Mouse (Mus musculus) thymus, adult 2 months (tissue): ENCODE data around the gene Muc1. TPM values are rescaled to one million over a fixed set of nuclear protein-coding genes. Genes with fewer than 3 reads are reported as not detected.

Experiments
- DNase-seq: peaks from one replicate; pipeline ENCODE4 v3.0.0; 2021
- H3K27ac ChIP-seq: fragments of 200-500 bp; 2 replicates; pipeline ENCODE4 v1.5.1; 2012; ENCODE audit warnings: low read length, control low read depth; ENCODE audit not compliant: control insufficient read depth, insufficient read depth
- H3K27me3 ChIP-seq: fragments of 200-500 bp; 2 replicates; pipeline ENCODE4 v1.6.1; 2012; ENCODE audit warnings: mild to moderate bottlenecking, low read length, moderate library complexity, mixed read lengths; ENCODE audit not compliant: control insufficient read depth, insufficient read depth
- H3K36me3 ChIP-seq: fragments of 200-500 bp; 2 replicates; pipeline ENCODE4 v1.6.1; 2012; ENCODE audit warnings: mild to moderate bottlenecking, low read length, moderate library complexity; ENCODE audit not compliant: control insufficient read depth, insufficient read depth
- H3K4me1 ChIP-seq: fragments of 200-500 bp; replicated peaks from 2 replicates; pipeline ENCODE4 v1.6.1; 2012; ENCODE audit warnings: low read length; ENCODE audit not compliant: control insufficient read depth, insufficient read depth
- H3K4me3 ChIP-seq: fragments of 200-500 bp; 2 replicates; pipeline ENCODE4 v1.5.1; 2012; ENCODE audit warnings: mild to moderate bottlenecking, low read length, control low read depth, moderate library complexity; ENCODE audit not compliant: control insufficient read depth, insufficient read depth
- CTCF ChIP-seq: fragments of 200-500 bp; IDR thresholded peaks from 2 replicates; pipeline ENCODE4 v1.5.1; 2012; ENCODE audit warnings: mild to moderate bottlenecking, control low read depth, low read length, moderate library complexity, borderline replicate concordance; ENCODE audit not compliant: control insufficient read depth, poor library complexity, insufficient read depth; ENCODE audit errors: extremely low read depth
- POLR2A ChIP-seq: fragments of 200-500 bp; IDR thresholded peaks from 2 replicates; pipeline ENCODE4 v1.6.1; 2012; ENCODE audit warnings: mild to moderate bottlenecking, low read length, control low read depth, moderate library complexity; ENCODE audit not compliant: control insufficient read depth, poor library complexity, insufficient read depth; ENCODE audit errors: extremely low read depth
- WGBS: fragments of 180-500 bp; shearing (Covaris S2); methylation state at CpG from one replicate; pipeline ENCODE4 v1.1.7; 2018; 5-methylcytosine and 5-hydroxymethylcytosine counted together
- polyA plus RNA-seq: library from polyadenylated mRNA; depleted of rRNA; stranded (reverse); fragments of >200 nt; gene quantifications from 2 replicates; pipeline ENCODE4 v1.2.3, GENCODE M21; 2012

The Muc1 gene
- polyA plus RNA-seq, 1 experiment: 14.1 TPM

- Histone ChIP-seq H3K27me3 (no peaks in the 10 kb centered on the region), H3K4me1 (peaks cover 60% of the 10 kb centered on the region), H3K4me3 (peak overlapping the region; percentile 58), H3K27ac (peak overlapping the region; percentile 93), H3K36me3 (no peaks in the 10 kb centered on the region)
- WGBS: 11% methylated on average over 18 of the region's 18 CpGs
- DNase-seq: peak; percentile 65
- no peak; the same call in 1 of the 2 replicates for TF ChIP-seq POLR2A
- TF ChIP-seq CTCF: no peak
Observed at GRCm38 (mm10) chr3:89187690-89188477, 41.0 kb upstream of the Muc1 start.

- TF ChIP-seq POLR2A: peak; percentile 17
- no peak for TF ChIP-seq CTCF
- DNase-seq: peak; percentile 66
- Histone ChIP-seq H3K27ac (peak overlapping the region; percentile 93), H3K36me3 (no peaks in the 10 kb centered on the region), H3K4me3 (peak overlapping the region; percentile 58), H3K27me3 (no peaks in the 10 kb centered on the region), H3K4me1 (peaks cover 58% of the 10 kb centered on the region)
- 22% methylated on average over 12 of the region's 12 CpGs for WGBS
Observed at GRCm38 (mm10) chr3:89188478-89188875, 40.4 kb upstream of the Muc1 start.

GRCm38 (mm10) chr3:89190436-89190835 is 38.4 kb upstream of the Muc1 start:
- 2% methylated on average over 8 of the region's 8 CpGs for WGBS
- H3K36me3 ChIP-seq: no peaks in the 10 kb centered on the region
- peak; percentile 52 for DNase-seq
- H3K27me3 ChIP-seq: no peaks in the 10 kb centered on the region
- H3K27ac ChIP-seq: peak overlapping the region; percentile 99
- TF ChIP-seq POLR2A: no peak
- TF ChIP-seq CTCF: no peak
- H3K4me1 ChIP-seq: peaks cover 40% of the 10 kb centered on the region
- H3K4me3 ChIP-seq: peak overlapping the region; percentile 30

GRCm38 (mm10) chr3:89193351-89193750 is 35.5 kb upstream of the Muc1 start:
- H3K27ac ChIP-seq: no peak overlapping the region
- no peak overlapping the region for H3K4me3 ChIP-seq
- H3K36me3 ChIP-seq: no peaks in the 10 kb centered on the region
- peaks cover 29% of the 10 kb centered on the region for H3K4me1 ChIP-seq
- H3K27me3 ChIP-seq: no peaks in the 10 kb centered on the region
- DNase-seq: no peak
- WGBS: 46% methylated on average over 1 of the region's 1 CpGs
- TF ChIP-seq CTCF: no peak
- TF ChIP-seq POLR2A: no peak

GRCm38 (mm10) chr3:89193853-89194252 is 35.0 kb upstream of the Muc1 start:
- no peak overlapping the region for H3K27ac ChIP-seq
- 89% methylated on average over 2 of the region's 2 CpGs for WGBS
- peak; percentile 67 for DNase-seq
- H3K4me3 ChIP-seq: no peak overlapping the region
- H3K27me3 ChIP-seq: no peaks in the 10 kb centered on the region
- H3K4me1 ChIP-seq: peaks cover 24% of the 10 kb centered on the region
- TF ChIP-seq POLR2A (no peak), CTCF (no peak)
- no peaks in the 10 kb centered on the region for H3K36me3 ChIP-seq

- 7% methylated on average over 33 of the region's 33 CpGs for WGBS
Observed at GRCm38 (mm10) chr3:89195979-89196877, 32.6 kb upstream of the Muc1 start.

More at GRCm38 (mm10) chr3:89195979-89196877, 32.6 kb upstream of the Muc1 start:
- Histone ChIP-seq H3K27me3 (no peaks in the 10 kb centered on the region), H3K36me3 (no peaks in the 10 kb centered on the region), H3K27ac (peak overlapping the region; percentile 85), H3K4me3 (peak overlapping the region; percentile 54), H3K4me1 (peaks cover 10% of the 10 kb centered on the region)
- DNase-seq: peak; percentile 89
- TF ChIP-seq CTCF (0 out of 2 replicates have a peak, but pooled peaks have one; percentile 31), POLR2A (peak; percentile 71)
